Mouse (Mus musculus): Measurements from ENCODE around the gene Gm45213.
A peak's percentile ranks its signal among the peaks of the same experiment; 100 is the strongest.
"Not testable (repeated sequence)": the region's sequence is repeated elsewhere in the genome, so short reads cannot be mapped to it uniquely, and the experiment has no call there.

Gene Gm45213

GRCm38 (mm10) chr7:66053946-66054483 lies 10.6 kb downstream of the Gm45213 start:
- DNase-seq, result no peak

- DNase-seq, result not testable (repeated sequence)
These were observed 12.0 kb downstream of the Gm45213 start for GRCm38 (mm10) chr7:66055356-66055755.

- no peak for DNase-seq
These were observed 15.3 kb downstream of the Gm45213 start, which contains the start of gene Snrpa1 for GRCm38 (mm10) chr7:66058703-66059102. Gene Snrpa1 (plus strand): TSS chr7:66059003.

GRCm38 (mm10) chr7:66060066-66060956 lies 16.9 kb downstream of the Gm45213 start:
- DNase-seq, result peak; percentile 88

GRCm38 (mm10) chr7:66061057-66061456 lies 17.7 kb downstream of the Gm45213 start:
- no peak for DNase-seq

GRCm38 (mm10) chr7:66076411-66076810 lies 33.0 kb downstream of the Gm45213 start:
- DNase-seq, result no peak

GRCm38 (mm10) chr7:66079364-66080230 lies 36.2 kb downstream of the Gm45213 start, which contains the start of gene Selenos:
Gene Selenos (plus strand): TSS chr7:66079649.
- DNase-seq, result peak; percentile 95

- DNase-seq, result no peak
These were observed 36.8 kb downstream of the Gm45213 start for GRCm38 (mm10) chr7:66080231-66080613.

- no peak for DNase-seq
These were observed 40.4 kb downstream of the Gm45213 start for GRCm38 (mm10) chr7:66083757-66084156.

GRCm38 (mm10) chr7:66084546-66084945 lies 41.1 kb downstream of the Gm45213 start:
- DNase-seq, result no peak

GRCm38 (mm10) chr7:66087652-66088051 lies 44.2 kb downstream of the Gm45213 start:
- no peak for DNase-seq

GRCm38 (mm10) chr7:66088077-66088476 lies 44.7 kb downstream of the Gm45213 start:
- no peak for DNase-seq

GRCm38 (mm10) chr7:66090676-66091190 lies 47.3 kb downstream of the Gm45213 start:
- DNase-seq, result no peak

GRCm38 (mm10) chr7:66091553-66091952 lies 48.2 kb downstream of the Gm45213 start:
- no peak for DNase-seq

GRCm38 (mm10) chr7:66092656-66093055 lies 49.3 kb downstream of the Gm45213 start:
- DNase-seq, result no peak

GRCm38 (mm10) chr7:66094141-66094540 lies 50.7 kb downstream of the Gm45213 start:
- no peak for DNase-seq

GRCm38 (mm10) chr7:66098803-66099202 lies 55.4 kb downstream of the Gm45213 start:
- DNase-seq, result no peak

GRCm38 (mm10) chr7:66101866-66102265 lies 58.5 kb downstream of the Gm45213 start:
- no peak for DNase-seq

- DNase-seq, result no peak
These were observed 61.1 kb downstream of the Gm45213 start for GRCm38 (mm10) chr7:66104531-66104930.

GRCm38 (mm10) chr7:66105771-66106170 lies 62.4 kb downstream of the Gm45213 start:
- no peak for DNase-seq

- DNase-seq, result no peak
These were observed 63.2 kb downstream of the Gm45213 start for GRCm38 (mm10) chr7:66106581-66107056.

GRCm38 (mm10) chr7:66107206-66107605 lies 63.8 kb downstream of the Gm45213 start:
- DNase-seq, result no peak

GRCm38 (mm10) chr7:66107930-66108329 lies 64.5 kb downstream of the Gm45213 start:
- no peak for DNase-seq
